Mouse (Mus musculus): ENCODE data around the gene Tcf15.
A peak's percentile ranks its signal among the peaks of the same experiment; 100 is the strongest.

Tcf15 gene

DNA sequence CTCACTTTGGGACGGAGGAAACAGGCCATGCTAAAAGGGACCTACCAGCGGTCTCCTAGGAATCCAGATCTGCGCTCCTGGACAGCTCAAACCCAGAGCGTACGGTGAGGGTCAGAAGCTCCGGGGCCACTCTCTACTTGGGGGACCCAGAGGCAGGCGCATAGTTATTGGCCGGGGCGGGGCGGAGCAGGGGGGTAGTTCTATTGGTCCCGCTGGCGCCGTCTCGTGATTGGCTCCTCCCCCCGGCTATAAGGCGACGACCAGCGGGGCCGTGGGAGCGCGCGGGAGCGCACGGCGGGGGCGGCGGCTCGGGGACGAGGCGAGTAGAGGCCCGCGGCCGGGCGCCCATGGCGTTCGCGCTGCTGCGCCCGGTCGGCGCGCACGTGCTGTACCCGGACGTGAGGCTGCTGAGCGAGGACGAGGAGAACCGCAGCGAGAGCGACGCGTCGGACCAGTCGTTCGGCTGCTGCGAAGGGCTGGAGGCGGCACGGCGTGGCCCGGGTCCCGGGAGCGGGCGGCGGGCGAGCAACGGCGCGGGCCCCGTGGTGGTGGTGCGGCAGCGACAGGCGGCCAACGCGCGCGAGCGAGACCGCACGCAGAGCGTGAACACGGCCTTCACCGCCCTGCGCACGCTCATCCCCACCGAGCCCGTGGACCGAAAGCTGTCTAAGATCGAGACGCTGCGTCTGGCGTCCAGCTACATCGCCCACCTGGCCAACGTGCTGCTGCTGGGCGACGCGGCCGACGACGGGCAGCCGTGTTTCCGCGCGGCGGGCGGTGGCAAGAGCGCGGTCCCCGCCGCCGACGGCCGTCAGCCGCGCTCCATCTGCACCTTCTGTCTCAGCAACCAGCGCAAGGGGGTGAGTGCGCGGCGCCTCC, at the start of gene Tcf15:
Tcf15 (plus strand) TSS at position 283 of the 879 bp plus-strand sequence.
- DNase-seq (ENCODE audit: low spot score in 2 of 2) = no peak

DNA sequence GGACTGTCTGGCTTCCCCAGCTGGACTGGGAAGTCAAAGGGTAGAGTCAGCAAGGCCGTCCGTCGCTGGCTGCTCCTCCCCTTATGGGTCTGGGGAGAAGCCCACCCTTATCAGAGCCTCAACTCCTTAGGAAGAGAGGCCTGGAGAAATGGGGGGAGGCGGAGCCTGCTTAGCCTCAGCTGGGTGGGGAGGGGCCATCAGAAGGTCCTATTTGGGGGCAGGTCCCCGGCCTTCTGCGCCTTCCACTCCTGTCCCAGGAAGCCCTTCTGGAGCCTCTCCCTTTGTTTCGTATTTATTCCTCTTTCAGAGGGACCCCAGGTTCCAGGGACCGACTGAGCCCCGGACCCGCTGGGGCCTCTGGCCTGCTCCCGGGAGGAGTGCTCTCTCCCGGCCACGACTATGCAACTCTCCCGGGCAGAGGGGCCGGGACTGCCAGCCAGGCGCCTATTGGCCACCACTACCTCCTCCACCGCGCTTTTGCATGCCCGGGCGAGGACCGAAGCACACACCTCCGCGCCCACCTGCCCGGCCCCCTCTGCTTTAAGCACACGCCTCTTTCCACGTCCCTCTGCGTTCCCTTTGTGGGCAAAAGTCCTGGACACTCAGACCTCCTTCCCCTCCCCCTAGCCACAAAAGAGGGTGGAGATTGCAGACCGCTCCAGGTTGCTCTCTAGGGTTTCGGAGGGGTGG, 48.4 kb upstream of the Tcf15 start:
- DNase-seq (ENCODE audit: low spot score in 2 of 2) = no peak

DNA sequence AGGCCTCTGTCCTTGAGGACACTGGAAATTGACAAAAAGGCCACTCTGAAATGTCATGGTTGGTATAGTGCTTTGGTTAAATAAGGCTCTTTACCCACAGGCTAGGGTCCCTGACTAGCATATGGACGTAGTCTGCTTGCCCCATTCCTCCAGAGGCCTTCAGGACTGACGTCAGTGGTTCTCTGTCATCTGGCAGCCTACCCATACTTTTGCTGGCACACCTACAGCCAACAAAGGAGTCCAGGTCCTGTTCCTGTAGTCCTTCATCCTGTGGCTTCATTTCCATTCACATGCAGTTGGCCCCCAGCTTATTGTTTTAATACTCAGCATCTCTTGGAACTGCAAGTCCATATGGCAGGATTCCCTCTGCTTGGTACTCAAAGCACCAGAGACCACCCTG, 46.4 kb upstream of the Tcf15 start:
- DNase-seq (ENCODE audit: low spot score in 2 of 2) = no peak

DNA sequence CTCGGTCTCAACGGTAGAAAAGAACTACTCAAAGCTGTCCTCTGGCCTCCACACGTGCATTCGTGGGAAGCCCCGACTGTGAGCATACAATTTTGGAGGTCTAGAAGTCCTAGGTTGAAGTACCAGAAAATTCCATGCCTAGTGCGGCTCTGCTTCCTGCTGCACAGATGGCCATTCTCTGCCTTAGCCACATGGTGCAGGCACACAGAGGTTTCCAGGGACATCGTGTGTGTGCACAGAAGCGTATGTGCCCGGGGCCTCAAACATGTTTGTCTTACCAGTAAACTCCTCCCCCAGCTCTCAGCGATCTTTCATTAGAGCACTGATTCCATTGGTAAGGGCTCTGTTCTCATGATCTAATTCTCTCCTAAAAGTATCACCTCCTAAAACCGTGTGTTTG, 45.4 kb upstream of the Tcf15 start:
- no peak for DNase-seq (ENCODE audit: low spot score in 2 of 2)

DNA sequence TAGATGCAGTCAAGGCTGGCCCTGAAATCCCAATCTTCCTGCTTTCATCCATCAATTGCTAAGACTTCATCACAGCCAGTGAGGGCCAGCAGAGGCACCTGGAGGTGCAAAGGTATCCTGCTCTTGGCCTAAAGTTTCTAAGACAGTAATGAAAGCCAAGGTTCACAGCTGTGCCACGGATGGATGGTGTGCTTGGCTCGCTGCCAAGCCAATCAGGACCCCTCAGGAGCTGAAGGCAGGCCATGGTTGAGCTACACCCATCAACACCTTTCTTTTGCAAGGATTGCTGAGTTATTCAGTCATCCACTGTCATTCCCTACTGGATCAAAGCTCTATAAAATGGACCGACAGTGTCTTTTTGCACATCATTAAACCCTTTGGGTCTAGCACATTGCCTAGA, 43.8 kb upstream of the Tcf15 start:
- DNase-seq (ENCODE audit: low spot score in 2 of 2) = no peak

DNA sequence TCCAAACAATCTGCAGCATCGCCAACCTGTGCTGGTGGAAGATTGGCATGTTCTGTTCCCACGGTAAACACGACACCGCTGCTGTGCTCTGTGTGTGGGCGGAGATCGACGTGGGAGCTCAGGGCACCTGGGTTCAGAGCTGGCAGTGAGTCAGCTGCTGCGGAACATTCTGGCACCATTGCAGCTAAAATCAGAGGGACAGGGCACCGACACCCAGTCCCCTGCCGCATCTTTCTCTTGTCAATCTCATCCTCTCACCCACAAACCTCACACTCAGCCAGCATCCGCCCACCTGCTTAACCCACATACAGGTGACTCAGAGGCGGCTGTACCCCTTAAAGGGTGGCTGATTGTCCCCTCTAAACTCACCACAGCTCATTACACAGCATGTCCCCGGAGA, 41.6 kb upstream of the Tcf15 start:
- no peak for DNase-seq (ENCODE audit: low spot score in 2 of 2)

DNA sequence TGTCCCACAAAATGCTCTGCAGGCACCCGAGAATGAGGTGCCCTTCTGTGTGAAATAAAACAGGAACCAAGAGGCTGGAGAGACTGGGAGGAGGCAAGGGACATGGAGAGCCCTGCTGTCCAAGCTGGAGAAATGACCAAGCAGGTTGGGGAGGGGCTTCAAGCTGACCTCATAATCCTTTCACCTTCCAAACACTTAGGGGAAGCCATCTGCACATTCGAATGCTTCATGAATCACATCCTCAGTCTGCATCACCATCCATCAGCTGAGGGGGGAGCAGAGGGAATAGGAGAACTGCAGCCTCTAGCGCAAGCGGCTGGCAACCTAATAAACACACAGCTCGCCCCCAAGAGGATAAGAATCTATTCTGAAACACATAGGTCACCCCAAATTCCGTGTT, 41.0 kb upstream of the Tcf15 start:
- no peak for DNase-seq (ENCODE audit: low spot score in 2 of 2)

DNA sequence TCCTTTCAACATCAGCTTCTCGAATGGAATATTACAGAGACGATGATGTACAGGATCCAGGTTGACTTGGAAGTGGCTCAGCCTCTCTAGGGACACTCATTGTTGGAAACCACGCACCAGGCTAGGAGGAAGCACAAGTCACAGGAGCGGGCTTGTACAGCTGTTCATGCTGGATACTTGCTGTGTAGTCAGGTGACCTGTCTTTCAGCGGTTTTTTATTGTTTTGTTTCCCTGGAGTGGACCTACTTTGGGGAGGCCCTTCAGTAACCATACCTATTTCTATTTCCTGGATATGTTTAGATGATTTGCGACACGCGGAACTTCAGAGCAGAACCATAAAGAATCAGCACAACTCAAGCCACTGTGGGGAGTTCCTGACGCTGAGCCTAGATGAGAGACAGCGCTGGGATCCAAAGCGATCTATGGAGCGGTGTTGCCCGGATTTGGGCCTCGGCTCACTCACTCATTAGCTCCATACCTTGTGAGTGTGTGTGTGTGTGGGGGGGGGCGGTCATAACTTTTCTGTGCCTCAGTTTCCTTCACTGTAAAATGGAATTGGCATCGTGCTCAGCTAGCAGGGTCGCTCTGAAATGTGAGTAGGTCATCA, 38.5 kb upstream of the Tcf15 start:
- DNase-seq (ENCODE audit: low spot score in 2 of 2) = no peak

DNA sequence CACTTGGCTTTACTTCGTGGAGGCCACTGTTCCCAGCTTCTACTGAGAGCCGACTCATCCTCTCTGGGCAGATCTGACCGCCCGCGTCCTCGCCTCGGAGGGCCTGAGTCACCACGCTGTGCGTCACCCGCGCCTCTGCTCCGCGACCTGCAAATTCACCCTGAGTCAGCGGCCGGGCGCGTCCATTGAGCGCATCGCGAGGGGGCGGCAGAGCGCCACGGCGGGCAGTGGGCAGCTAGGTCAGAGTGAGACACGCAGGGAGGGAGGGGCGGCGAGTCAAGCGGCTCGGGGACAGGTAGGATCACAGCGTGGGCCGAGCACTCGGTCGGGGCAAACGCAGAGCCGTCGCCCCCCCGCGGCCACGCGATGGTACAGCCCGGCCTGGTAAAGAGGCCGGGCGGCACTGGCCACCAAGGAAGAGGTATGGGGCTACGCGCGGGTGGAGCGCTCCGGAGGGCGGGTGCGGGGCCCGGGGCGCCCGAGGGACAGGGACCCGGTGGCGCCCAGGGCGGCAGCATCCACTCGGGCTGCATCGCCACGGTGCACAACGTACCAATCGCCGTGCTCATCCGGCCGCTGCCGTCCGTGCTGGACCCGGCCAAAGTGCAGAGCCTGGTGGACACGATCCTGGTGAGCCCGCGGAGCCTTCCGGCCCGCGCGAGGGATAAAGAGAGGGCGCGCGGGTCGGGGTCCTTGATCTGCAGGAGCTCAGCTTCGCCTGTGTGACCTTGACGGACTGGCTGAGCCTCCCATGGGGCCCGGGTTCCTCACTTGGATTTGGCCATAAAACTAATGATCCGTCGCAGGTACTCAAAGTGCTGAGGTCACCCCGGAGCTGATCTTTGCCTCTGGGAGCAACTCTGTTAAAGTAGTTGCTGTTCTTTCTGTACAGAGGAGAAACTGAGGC, 37.8 kb upstream of the Tcf15 start, which contains the start of gene Srxn1:
Srxn1 (plus strand) TSS at position 199 of the 907 bp plus-strand sequence.
- peak; percentile 89 for DNase-seq (ENCODE audit: low spot score in 2 of 2)

DNA sequence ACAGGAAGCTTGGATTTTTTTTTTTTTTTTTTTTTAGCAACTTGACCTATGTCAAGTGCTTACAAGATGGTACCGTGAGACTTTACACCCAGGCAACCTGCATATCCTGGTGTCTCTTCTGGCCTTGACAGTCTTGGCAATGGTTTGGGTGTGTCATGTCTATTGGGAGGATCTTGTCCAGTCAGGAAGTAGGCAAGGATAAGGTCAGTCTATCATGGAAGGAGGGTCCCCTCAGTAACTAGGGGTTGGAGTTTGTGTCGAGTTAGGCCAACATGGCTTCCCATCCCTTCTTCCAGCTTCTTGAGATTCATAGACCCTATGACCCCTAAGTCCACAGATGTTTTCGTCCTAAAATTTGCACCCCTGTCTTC, 37.2 kb upstream of the Tcf15 start:
- no peak for DNase-seq (ENCODE audit: low spot score in 2 of 2)

DNA sequence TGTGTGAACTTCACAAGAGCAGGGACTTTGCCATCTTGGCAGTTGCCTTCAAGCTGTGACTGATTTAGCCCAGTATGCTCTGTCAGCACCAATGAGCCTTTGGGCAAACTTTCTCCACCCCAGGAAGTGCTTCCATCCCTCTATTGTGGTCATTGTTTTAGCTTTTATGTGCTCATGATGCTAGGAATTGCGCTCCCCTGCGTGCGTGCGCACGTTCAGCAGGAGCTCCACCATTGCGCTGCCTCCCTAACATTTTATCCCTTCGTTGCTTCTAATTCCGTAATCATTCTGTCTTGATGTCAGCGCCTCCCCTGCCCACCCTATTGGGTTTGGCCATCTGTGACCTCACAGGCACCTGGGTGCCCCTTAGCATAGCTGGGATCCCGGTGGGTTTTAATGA, 36.8 kb upstream of the Tcf15 start:
- DNase-seq (ENCODE audit: low spot score in 2 of 2) = no peak

DNA sequence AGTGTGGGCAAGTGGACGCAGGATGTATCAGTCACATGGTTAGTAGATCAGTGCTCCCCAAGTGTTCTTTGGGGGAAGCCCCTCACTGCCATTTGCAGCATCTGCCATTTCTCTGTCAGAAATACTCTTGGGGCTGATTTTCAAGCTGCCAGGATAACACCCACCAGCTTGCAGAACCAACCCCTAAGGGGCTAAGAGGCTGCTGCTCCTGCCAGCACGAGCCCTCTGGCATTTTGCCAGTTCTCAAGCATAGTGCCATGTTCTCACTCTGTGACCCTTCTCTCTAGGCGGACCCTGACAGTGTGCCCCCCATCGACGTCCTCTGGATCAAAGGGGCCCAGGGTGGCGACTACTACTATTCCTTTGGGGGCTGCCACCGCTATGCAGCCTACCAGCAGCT, 34.7 kb upstream of the Tcf15 start:
- no peak for DNase-seq (ENCODE audit: low spot score in 2 of 2)

DNA sequence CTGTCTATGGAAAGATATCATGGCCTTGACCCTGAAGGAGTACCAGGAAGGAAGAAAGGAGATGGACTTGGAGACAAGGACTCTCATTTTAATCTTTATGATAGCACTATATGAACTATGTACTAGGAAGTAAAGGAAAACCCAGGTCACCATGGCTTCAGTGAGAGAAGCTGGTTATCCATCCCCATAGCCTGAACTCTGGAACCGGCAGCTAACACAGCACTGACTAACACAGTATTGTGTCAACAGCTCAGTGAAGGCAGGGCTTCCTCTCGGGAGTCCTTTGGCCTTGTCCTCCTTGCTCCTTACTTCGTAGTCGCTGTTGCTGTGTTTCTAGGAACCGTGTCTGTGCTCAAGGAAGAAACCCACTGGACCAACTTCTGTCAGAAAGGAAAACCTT, 34.0 kb upstream of the Tcf15 start:
- no peak for DNase-seq (ENCODE audit: low spot score in 2 of 2)

DNA sequence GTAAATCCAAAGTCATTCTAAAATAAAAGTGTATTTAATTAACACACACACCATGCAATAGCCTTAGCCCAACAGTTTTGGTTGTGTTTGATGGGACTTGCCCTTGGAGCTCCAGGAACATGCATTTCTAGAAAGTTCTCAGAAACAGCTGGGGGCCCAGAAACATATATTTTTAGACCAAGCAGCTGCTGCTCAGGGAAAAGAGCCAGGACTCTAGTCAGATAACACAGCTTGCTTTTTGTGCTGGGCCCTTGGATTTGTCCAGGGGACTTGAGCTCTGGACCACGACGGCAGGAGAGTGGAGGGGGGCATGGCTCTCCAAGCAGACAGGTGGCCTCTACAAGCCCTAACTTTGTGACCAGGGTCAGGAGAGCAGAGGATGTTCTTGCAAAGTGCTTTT, 32.0 kb upstream of the Tcf15 start:
- no peak for DNase-seq (ENCODE audit: low spot score in 2 of 2)

DNA sequence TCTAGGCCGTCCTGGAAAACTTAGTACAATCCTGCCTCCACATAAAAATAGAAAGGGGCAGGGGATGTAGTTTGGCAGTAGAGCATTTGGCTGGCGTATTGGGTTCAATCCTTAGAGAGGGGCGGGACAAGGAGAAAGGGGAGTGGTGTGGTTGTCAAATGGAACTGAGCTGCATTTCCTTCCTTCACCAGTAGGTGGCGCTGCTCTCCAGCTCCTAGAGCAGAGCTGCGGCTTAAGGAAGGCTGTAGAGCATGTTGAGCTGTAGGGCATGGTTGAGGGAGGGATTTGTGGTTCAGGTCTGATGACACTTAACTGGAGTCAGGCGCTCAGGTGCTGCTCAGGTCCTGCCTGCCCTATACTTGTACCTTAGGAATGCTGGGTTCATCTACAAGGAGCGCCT, 31.4 kb upstream of the Tcf15 start:
- peak; percentile 91 to 92 for DNase-seq (ENCODE audit: low spot score in 2 of 2)

DNA sequence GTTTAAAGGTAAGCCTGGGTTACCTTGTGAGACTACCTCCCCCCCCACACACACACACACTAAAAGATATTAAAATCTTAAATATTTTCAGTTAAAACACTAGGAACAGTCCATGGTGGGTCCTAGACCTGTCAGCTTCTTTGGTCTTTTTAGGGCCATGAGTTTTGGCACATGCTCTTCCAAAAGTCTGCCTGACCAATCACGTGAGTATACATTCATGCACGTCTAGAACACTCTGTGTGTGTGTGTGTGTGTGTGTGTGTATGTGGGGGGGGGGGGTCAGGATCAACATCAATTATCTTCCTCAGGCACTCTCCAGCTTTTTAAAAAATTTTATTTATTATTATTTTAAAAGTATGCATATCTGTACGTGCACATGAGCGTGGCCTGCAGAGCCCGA, 30.9 kb upstream of the Tcf15 start:
- DNase-seq (ENCODE audit: low spot score in 2 of 2) = no peak

DNA sequence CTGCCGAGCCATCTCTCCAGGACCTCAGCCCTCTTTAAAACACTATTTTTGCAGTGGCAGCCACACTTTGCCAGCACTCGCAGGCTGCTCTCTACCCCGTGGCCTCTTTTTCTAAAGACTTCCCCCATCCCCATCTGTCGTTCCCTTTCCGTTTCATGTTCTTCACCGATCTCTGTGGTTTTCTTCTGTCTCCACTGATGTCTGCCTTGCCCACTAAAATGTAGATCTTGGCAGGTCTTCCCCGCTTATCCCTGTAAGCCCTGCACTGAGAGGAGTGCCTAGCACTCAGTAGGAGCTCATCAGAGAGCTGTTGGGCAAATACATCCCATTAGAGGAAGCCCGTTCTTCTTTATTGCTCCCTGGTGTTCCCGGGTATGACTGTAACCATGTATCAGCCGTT, 30.4 kb upstream of the Tcf15 start:
- no peak for DNase-seq (ENCODE audit: low spot score in 2 of 2)

DNA sequence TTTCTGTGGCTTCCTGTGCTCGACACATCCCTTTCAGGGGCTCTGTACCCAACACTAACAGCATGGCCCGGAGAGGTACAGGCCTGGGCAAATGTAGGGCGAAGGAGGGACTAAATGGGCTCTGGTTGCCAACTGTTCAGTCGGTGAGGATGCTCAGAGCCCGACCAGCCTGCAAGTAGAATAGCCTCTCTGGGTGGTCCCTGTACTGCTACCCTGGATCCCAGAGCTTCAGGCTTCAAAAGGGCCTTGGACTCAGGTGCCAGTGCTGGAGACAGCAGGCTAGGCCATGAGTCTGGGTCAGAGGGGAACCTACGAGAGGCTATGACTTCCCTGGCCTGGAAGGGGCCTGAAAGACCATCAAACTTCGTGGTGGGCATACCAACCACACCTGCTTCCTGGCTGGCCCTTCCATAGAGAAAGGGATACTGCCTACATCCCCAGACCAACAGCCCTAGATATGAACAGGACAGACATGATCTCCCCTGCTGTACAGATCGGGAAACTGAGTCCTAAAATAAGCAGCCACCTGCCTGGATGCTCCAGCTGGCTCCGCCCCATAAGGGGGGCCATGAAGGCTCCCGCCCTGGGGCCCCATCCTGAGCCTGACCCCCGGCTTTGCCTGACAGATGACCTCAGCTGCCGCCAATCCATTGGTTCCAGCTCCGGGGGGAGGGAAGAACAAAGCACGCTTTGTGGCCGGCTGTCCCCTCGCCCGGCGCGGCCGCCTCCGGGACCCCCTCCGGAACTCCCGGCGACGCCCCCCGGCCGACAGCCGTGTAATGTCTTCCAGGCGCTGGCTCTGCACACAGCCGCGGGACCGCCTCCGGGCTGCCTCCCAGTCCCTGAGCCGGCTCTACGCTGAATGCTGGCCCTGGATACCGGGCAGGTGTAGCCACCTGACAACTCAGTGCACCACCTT, 29.0 kb upstream of the Tcf15 start:
- no peak for DNase-seq (ENCODE audit: low spot score in 2 of 2)

DNA sequence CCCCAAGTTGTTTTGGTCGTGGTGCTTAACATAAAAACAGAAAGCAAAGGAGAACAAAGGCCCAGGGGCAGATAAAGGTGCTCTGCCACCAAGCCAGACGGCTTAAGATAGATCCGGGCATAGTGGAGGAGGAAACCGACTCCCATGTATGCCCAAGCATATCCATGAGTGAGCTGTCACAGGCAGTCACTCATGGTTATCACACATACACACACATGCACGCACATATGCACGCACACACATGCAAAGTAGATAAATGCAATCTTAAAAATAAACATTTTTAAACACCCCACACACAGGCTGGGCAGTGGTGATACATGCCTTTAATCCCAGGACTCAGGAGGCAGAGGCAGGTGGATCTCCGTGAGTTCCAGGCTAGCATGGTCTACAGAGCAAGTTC, 25.7 kb upstream of the Tcf15 start:
- no peak for DNase-seq (ENCODE audit: low spot score in 2 of 2)

DNA sequence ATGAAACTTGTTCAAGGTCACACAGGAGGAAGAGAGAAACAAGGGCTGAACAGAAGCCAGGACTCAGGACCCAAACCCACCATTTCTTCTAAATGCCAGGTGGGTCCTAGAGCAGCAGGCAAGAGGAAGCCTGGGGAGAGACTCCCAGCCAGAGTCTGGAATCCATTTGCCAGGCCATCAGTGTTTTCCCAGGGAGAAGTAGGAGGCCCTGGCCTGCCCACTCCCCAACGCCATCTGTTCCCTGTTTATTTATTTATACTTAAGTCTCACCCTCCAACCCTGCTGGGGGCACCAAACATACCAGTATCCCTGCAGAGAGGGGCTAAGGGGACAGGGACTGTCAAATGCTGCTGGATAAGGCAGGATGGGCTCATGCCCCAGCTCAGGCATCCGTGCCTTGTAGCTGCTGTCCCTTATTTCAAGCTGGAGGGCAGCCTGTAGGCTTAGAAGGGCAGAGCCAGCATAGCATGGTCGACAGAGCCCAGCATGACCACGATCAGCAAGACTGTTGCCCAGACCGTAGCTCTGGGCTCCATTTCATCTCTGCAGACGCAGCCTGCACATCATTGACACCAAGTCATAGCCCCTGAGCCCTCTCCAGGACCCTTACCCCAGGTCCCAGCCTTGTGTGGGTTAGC, 24.0 kb upstream of the Tcf15 start:
- no peak for DNase-seq (ENCODE audit: low spot score in 2 of 2)

Measured in spleen, postnatal 10 days (tissue).